Mouse (Mus musculus) kidney, postnatal 4 days (tissue): ENCODE results near the gene Cyp2f2.

Experiments used
- DNase-seq, 2 experiments: peaks; one replicate each; pipeline ENCODE4 v3.0.0; 2021; ENCODE audit warnings: mixed read lengths in 2 of 2

The Cyp2f2 gene

GRCm38 (mm10) chr7:27180036-27180435, 60.3 kb downstream of the Cyp2f2 start:
- peak; percentile 70 to 79 for DNase-seq

GRCm38 (mm10) chr7:27180837-27181695, 61.4 kb downstream of the Cyp2f2 start, which contains the start of the genes Gm21983 and Mia:
TSS of gene Gm21983 (minus strand) at chr7:27181086.
TSS of gene Mia (minus strand) at chr7:27181157.
- no peak for DNase-seq

GRCm38 (mm10) chr7:27182498-27182897, 62.8 kb downstream of the Cyp2f2 start:
- no peak for DNase-seq
